Mouse (Mus musculus) liver, postnatal 0 days (tissue): Measurements from ENCODE around the gene Vmp1.

Experiments
- CTCF ChIP-seq: sonication (generic); IDR thresholded peaks from 2 replicates; pipeline ENCODE4 v1.5.1; 2016; ENCODE audit warnings: antibody characterized with exemption, low read depth
- EP300 ChIP-seq: IDR thresholded peaks from 2 replicates; pipeline ENCODE4 v1.6.1; 2016; ENCODE audit warnings: antibody characterized with exemption, low read depth, mild to moderate bottlenecking

- TF ChIP-seq CTCF (no peak), EP300 (no peak)
Observed at GRCm38 (mm10) chr11:86628448-86628847, 55.2 kb downstream of the Vmp1 start.
